Mouse (Mus musculus): ENCODE data around the gene Gm15557.
"Not testable (repeated sequence)": the region's sequence is repeated elsewhere in the genome, so short reads cannot be mapped to it uniquely, and the experiment has no call there.

Gene Gm15557

GRCm38 (mm10) chr2:155940681-155941080, at the start of gene Gm15557:
Gene Gm15557, plus strand, starts transcription at chr2:155940728.
- no peak for DNase-seq (ENCODE audit: low read depth, low spot score)

DNA sequence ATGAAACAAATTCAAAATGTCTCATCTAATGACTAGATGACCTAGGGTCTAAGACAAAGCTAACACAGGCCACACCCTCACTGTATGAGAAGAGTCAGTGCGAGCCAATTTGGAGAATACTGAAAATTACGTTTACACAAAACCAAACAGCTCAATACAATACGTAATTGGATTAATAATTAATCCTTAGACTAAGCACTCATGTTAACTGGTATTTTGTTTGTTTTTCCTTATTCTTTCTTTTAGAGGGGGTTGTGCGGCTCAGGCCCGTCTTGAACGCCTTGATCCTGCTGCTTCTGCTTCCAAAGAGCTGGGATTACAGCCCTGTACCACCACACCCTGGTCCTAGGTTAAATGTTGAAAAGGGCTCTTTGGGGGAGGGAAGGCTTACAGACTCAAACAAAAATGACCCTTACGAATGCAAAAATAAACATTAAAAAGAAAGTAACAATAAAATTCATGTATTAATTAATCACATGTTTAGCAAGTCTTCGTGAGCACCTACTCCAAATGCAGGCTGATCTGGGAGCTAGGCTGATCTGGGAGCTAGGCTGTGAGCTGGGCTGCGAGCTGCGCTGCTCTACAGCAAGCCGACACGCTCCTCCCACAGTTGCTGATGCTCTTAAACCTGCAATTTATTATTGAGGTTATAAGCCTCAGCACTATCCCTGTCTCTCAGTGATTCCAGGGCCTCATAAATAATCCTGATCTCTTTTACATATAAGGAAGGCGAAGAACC, 46.1 kb upstream of the Gm15557 start:
- DNase-seq (ENCODE audit: low read depth, low spot score), result no peak

GRCm38 (mm10) chr2:155895046-155895735, 45.3 kb upstream of the Gm15557 start:
- no peak for DNase-seq (ENCODE audit: low read depth, low spot score)

- no peak for DNase-seq (ENCODE audit: low read depth, low spot score)
These were observed 37.4 kb upstream of the Gm15557 start for GRCm38 (mm10) chr2:155902989-155903631.

- DNase-seq (ENCODE audit: low read depth, low spot score), result no peak
These were observed 36.9 kb upstream of the Gm15557 start for GRCm38 (mm10) chr2:155903632-155904008.

DNA sequence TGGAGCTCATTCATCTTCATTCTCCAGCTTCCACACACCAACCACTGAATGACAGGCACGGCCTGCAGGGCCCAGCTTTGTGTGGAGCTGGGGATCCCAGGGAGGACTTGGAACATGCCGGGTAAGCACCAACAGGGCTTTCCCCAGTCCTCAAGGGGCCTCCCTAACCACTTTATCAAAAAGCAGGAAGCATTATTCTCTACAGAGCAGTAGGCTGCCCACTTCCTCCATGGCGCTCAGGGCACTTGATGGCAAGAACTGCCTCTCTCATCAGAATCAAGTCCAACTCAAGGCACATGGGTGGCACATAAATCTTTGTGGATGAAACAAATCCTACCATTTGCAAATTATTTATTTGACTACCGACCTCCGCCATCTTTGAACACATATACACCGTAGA, 25.8 kb upstream of the Gm15557 start:
- DNase-seq (ENCODE audit: low read depth, low spot score), result no peak

DNA sequence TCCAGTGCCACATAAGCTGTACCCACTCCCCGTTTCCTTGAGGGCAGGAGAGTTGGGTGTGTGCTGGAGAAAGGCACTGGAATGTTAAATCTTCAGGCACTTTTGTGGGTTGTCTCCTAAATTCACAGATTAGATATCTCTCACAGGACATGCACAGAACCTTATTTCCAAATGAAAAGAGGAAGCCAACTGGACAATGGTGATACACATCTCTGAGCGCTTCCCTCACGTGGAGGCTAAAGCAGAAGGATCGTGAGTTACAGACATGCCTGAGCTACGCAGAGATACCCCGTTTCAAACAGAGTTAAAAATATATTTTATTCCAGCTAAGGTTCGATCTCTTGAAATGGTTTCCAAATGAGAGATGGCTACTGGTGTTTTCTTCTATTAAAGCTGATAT, 17.4 kb upstream of the Gm15557 start:
- DNase-seq (ENCODE audit: low read depth, low spot score), result no peak

DNA sequence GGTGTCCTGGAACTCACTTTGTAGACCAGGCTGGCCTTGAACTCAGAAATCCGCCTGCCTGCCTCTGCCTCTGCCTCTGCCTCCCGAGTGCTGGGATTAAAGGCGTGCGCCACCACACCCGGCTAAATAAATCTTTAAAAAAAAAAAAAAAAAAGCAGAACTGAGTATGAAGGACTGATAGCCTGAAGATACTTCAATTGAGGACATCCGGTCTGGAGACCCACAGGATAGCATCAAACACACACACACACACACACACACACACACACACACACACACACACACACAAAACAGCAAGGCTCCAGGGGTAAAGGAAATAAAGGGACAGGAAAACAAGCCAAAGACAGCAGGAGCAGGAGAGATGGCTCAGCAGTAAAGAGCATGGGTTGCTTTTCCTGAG, 15.3 kb upstream of the Gm15557 start:
- not testable (repeated sequence) for DNase-seq (ENCODE audit: low read depth, low spot score)

- peak; percentile 52 for DNase-seq (ENCODE audit: low read depth, low spot score)
These were observed 11.7 kb upstream of the Gm15557 start for GRCm38 (mm10) chr2:155928711-155929345.

DNA sequence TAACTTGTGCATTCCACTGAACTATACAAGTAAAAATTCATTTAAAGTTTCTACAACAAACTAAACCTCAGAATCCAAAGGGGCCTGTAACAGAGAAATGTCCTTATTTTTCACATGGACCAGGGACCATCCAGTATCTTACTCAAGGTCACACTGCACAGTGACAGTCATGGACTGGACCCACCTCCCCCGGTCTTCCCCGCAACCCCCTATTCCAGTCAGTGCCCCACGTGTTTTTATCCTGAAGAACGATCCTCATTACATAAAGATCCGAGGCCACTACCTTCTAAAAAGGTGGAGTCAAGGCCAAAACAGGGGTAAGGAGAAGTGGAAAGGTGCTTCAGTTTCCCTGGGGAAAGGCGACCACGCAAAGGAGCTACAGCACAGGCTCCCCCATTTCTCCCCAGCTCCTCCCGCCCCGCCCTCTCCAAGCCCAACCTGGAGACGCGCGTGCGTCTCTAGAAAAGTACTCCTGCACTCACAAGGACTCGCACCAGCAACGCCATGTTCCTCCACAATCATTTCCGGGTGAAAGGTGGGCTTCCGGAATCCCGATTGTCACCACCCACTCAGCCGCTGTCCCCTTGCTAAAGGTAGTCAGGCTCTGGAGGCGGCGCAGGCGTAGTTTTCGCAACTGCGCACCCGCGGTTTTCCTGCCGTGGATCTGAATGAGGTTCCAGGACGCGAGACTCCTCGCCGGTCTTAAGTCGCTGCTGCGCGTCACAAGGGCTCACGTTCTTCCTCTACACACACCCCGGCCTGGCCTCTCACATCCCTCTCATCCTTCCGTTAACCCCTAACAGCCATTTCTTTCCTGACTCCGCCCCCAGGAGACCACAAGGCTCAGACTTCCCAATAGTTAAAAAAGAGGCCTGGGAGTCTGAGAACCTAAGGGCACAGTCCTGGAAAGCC, 10.7 kb upstream of the Gm15557 start, which contains the start of gene Uqcc1:
Gene Uqcc1 (minus strand): TSS at position 780 of the 912 bp plus-strand sequence.
- peak; percentile 96 for DNase-seq (ENCODE audit: low read depth, low spot score)

DNA sequence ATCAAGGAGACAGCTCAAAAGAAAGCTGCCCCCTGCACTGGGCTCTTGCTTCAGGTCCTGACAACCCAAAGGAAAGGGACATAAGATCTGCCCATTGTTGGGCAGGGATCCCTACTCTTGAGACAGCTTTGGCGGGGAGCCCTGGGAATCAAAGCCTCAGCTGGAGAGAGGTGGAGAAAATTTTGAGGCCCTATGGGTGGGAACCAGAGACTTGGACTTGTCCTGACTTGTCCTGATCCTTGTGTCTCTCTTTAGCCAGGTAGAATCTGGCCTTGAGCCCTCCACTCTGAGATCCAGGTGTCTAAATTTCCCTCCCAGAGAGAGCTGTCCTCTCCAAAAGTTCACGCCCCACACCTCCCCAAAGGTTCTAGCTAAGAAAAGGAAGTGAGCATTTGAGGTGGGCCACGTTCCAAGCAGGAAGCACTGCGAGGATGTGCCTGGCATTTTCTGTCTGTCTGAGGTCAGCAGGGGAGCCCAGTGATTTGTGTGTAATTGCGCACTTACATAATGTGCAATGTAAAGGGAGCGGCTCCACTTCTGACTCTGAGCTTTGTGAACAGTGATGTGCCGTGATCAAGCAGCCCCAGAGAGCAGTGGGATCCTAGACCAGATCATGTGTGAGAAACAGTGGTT, 515 bp upstream of the Gm15557 start:
- no peak for DNase-seq (ENCODE audit: low read depth, low spot score)

- no peak for DNase-seq (ENCODE audit: low read depth, low spot score)
These were observed 1.3 kb downstream of the Gm15557 start for GRCm38 (mm10) chr2:155941697-155942442.

GRCm38 (mm10) chr2:155943463-155943862, 2.9 kb downstream of the Gm15557 start:
- DNase-seq (ENCODE audit: low read depth, low spot score), result peak; percentile 52

- no peak for DNase-seq (ENCODE audit: low read depth, low spot score)
These were observed 4.2 kb downstream of the Gm15557 start for GRCm38 (mm10) chr2:155944685-155945084.

DNA sequence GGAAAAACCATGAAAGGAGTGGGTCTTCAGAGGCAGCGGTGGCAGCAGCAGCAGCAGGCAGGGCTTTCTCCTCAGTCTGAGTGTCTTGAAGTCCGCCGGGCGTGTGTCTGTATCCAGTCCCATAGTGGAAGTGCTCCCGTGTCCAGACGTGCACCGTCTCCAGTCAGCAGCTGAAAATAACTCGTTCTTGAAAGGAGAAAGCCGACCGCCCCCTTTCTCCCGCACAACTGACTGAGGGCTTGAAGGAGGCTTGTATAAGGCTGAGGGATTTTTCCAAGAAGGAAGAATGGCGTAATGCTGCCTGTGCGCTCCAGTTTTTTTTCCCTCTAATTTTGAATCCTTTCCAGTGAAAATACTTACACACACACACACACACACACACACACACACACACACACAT, 4.6 kb downstream of the Gm15557 start, which contains the start of gene Gdf5:
Gene Gdf5 (minus strand): TSS at position 244 of the 400 bp plus-strand sequence.
- DNase-seq (ENCODE audit: low read depth, low spot score), result peak; percentile 31

DNA sequence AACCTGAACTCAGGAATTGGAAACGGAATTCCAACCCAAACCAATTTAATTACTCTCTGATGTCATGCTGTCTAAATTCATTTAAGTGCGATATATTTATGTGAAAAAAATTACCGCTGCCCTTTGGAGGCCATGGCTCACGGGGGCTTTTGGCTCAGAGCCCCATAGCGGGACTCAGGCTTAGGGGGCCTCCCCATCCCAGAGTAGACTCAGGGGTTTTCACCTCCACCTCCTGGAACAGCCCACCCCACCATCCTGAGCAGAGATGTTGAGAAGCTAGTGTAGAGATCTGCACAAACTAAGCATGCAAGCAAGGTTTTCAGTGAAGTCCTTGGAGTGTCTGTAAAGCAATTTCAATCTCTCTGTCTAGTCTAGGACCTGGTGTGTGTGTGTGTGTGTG, 5.1 kb downstream of the Gm15557 start:
- no peak for DNase-seq (ENCODE audit: low read depth, low spot score)

GRCm38 (mm10) chr2:155946069-155946468, 5.5 kb downstream of the Gm15557 start:
- DNase-seq (ENCODE audit: low read depth, low spot score), result peak; percentile 71

GRCm38 (mm10) chr2:155946499-155946898, 6.0 kb downstream of the Gm15557 start:
- DNase-seq (ENCODE audit: low read depth, low spot score), result peak; percentile 86

- no peak for DNase-seq (ENCODE audit: low read depth, low spot score)
These were observed 7.0 kb downstream of the Gm15557 start for GRCm38 (mm10) chr2:155947390-155948002.

Measured in ES-CJ7 (cell line).